Mouse (Mus musculus) ES-E14 (cell line): Measurements from ENCODE around the gene Adamtsl3. TPM values are rescaled to one million over a fixed set of nuclear protein-coding genes. Genes with fewer than 3 reads are reported as not detected.

Source experiments
- DNase-seq: peaks from one replicate; pipeline ENCODE4 v3.0.0-alpha.2; 2013; ENCODE audit warnings: low read depth, low spot score
- H3K27ac ChIP-seq: 2 replicates; pipeline ENCODE4 v1.5.1; 2012; ENCODE audit warnings: low read depth, mild to moderate bottlenecking, low read length, moderate library complexity, mixed read lengths; ENCODE audit not compliant: poor library complexity, insufficient read depth, severe bottlenecking
- H3K36me3 ChIP-seq: 2 replicates; pipeline ENCODE4 v1.6.1; 2012; ENCODE audit warnings: mild to moderate bottlenecking, low read length, moderate library complexity, mixed read lengths; ENCODE audit not compliant: control insufficient read depth, poor library complexity, insufficient read depth, severe bottlenecking
- H3K4me1 ChIP-seq, 2 experiments: fragments of 150-350 bp in 1 of 2; sonication (generic) in 1 of 2; 2 replicates each; pipeline ENCODE4 v1.6.1; 2012; ENCODE audit warnings: low read length in 2 of 2, mild to moderate bottlenecking in 1 of 2, mixed read lengths in 1 of 2; ENCODE audit not compliant: control insufficient read depth in 2 of 2, insufficient read depth in 2 of 2, poor library complexity in 1 of 2
- H3K4me3 ChIP-seq, 2 experiments: fragments of 150-350 bp in 1 of 2; sonication (generic) in 1 of 2; 2 replicates each; pipeline ENCODE4 v1.5.1; 2012; ENCODE audit warnings: low read length in 2 of 2, low read depth in 1 of 2, mild to moderate bottlenecking in 1 of 2, mixed read lengths in 1 of 2; ENCODE audit not compliant: insufficient read depth in 1 of 2, poor library complexity in 1 of 2, severe bottlenecking in 1 of 2
- H3K9ac ChIP-seq: 2 replicates; pipeline ENCODE4 v1.6.1; 2012; ENCODE audit warnings: low read depth, mild to moderate bottlenecking, low read length, mixed read lengths; ENCODE audit not compliant: poor library complexity, insufficient read depth, severe bottlenecking
- H3K9me3 ChIP-seq: fragments of 150-350 bp; sonication (generic); 2 replicates; pipeline ENCODE4 v1.6.1; 2012; ENCODE audit warnings: low read depth, mild to moderate bottlenecking, low read length; ENCODE audit not compliant: control insufficient read depth, insufficient read depth
- CHD2 ChIP-seq: IDR thresholded peaks from 2 replicates; pipeline ENCODE4 v1.6.1; 2014; ENCODE audit warnings: mild to moderate bottlenecking, low read depth, low read length, inconsistent platforms
- HCFC1 ChIP-seq: IDR thresholded peaks from 2 replicates; pipeline ENCODE4 v1.6.1; 2012; ENCODE audit warnings: low read length, inconsistent platforms, borderline replicate concordance; ENCODE audit not compliant: insufficient read depth
- MAFK ChIP-seq: IDR thresholded peaks from 2 replicates; pipeline ENCODE4 v1.6.1; 2014; ENCODE audit warnings: mild to moderate bottlenecking, low read depth, low read length, inconsistent platforms; ENCODE audit not compliant: insufficient read depth
- ZC3H11A ChIP-seq: IDR thresholded peaks from 2 replicates; pipeline ENCODE4 v1.6.1; 2012; ENCODE audit warnings: low read depth, mild to moderate bottlenecking, inconsistent platforms, low read length, borderline replicate concordance
- ZNF384 ChIP-seq: IDR thresholded peaks from 2 replicates; pipeline ENCODE4 v1.6.1; 2012; ENCODE audit warnings: low read depth, low read length, inconsistent platforms
- in situ Hi-C, 2 experiments: fragments of 600-800 bp; cut with MboI; formaldehyde crosslinking; loops; one replicate each; pipeline ENCODE4 v1.15.1; 2025; ENCODE audit warnings: low sequenced_read_pairs in 2 of 2, inconsistent platforms in 1 of 2; ENCODE audit not compliant: unreplicated experiment in 2 of 2
- total RNA-seq: library from RNA; depleted of rRNA; stranded (reverse); fragments of 300-350 nt; gene quantifications from 2 replicates; pipeline ENCODE4 v1.2.3, GENCODE M21; 2012

Gene Adamtsl3
- total RNA-seq, 1 experiment: 0.71 TPM

GRCm38 (mm10) chr7:82531376-82531775, 195.9 kb downstream of the Adamtsl3 start:
- H3K9ac ChIP-seq: no peak overlapping the region
- no peak overlapping the region for H3K27ac ChIP-seq
- DNase-seq: no peak
- no peak for TF ChIP-seq ZNF384
- no peak for TF ChIP-seq CHD2
- no peak for TF ChIP-seq HCFC1
- TF ChIP-seq MAFK: no peak
- H3K4me1 ChIP-seq: no peaks in the 10 kb centered on the region
- H3K9me3 ChIP-seq: no peaks in the 10 kb centered on the region
- in situ Hi-C loops: no loop called here
- H3K36me3 ChIP-seq: no peaks in the 10 kb centered on the region
- H3K4me3 ChIP-seq: no peak overlapping the region

GRCm38 (mm10) chr7:82533188-82533587, 197.7 kb downstream of the Adamtsl3 start:
- no peak overlapping the region for H3K27ac ChIP-seq
- no peak for TF ChIP-seq CHD2
- no peak for TF ChIP-seq MAFK
- TF ChIP-seq HCFC1: no peak
- no peak for TF ChIP-seq ZC3H11A
- TF ChIP-seq ZNF384: no peak
- H3K36me3 ChIP-seq: no peaks in the 10 kb centered on the region
- peak; percentile 33 for DNase-seq
- H3K4me3 ChIP-seq: no peak overlapping the region
- in situ Hi-C loops: no loop called here
- no peaks in the 10 kb centered on the region for H3K9me3 ChIP-seq
- H3K9ac ChIP-seq: no peak overlapping the region
- H3K4me1 ChIP-seq: no peaks in the 10 kb centered on the region

GRCm38 (mm10) chr7:82533747-82534504, 198.4 kb downstream of the Adamtsl3 start:
- DNase-seq: no peak
- H3K36me3 ChIP-seq: no peaks in the 10 kb centered on the region
- H3K9ac ChIP-seq: no peak overlapping the region

GRCm38 (mm10) chr7:82544390-82544919, 209.0 kb downstream of the Adamtsl3 start:
- no peak for DNase-seq
- no peaks in the 10 kb centered on the region for H3K9me3 ChIP-seq
- H3K27ac ChIP-seq: no peak overlapping the region
- H3K36me3 ChIP-seq: no peaks in the 10 kb centered on the region
- no peaks in the 10 kb centered on the region for H3K4me1 ChIP-seq
- in situ Hi-C loops: no loop called here
- H3K4me3 ChIP-seq: no peak overlapping the region
- no peak for TF ChIP-seq MAFK
- no peak for TF ChIP-seq CHD2
- no peak for TF ChIP-seq HCFC1
- TF ChIP-seq ZNF384: no peak
- no peak for TF ChIP-seq ZC3H11A
- H3K9ac ChIP-seq: no peak overlapping the region

More at GRCm38 (mm10) chr7:82533747-82534504, 198.4 kb downstream of the Adamtsl3 start:
- in situ Hi-C loops: no loop called here
- Histone ChIP-seq H3K9me3 (no peaks in the 10 kb centered on the region), H3K4me3 (no peak overlapping the region), H3K27ac (no peak overlapping the region), H3K4me1 (no peaks in the 10 kb centered on the region)
- TF ChIP-seq MAFK: no peak
- TF ChIP-seq ZNF384: no peak
- no peak for TF ChIP-seq HCFC1
- no peak for TF ChIP-seq ZC3H11A
- no peak for TF ChIP-seq CHD2

GRCm38 (mm10) chr7:82552005-82552404, 216.5 kb downstream of the Adamtsl3 start:
- Histone ChIP-seq H3K9me3 (no peaks in the 10 kb centered on the region), H3K4me3 (no peak overlapping the region), H3K4me1 (no peaks in the 10 kb centered on the region), H3K36me3 (no peaks in the 10 kb centered on the region), H3K27ac (no peak overlapping the region), H3K9ac (no peak overlapping the region)
- DNase-seq: no peak
- in situ Hi-C loops: no loop called here
- TF ChIP-seq HCFC1 (no peak), ZNF384 (no peak), ZC3H11A (no peak), CHD2 (no peak), MAFK (no peak)
